Mouse (Mus musculus) cortical plate, adult 2 months (tissue): ENCODE measurements around the gene Wfdc6a. TPM values are rescaled to one million over a fixed set of nuclear protein-coding genes. Genes with fewer than 3 reads are reported as not detected.
"Not testable (repeated sequence)": the region's sequence is repeated elsewhere in the genome, so short reads cannot be mapped to it uniquely, and the experiment has no call there.

Source experiments
- H3K27ac ChIP-seq: fragments of 200-500 bp; 2 replicates; pipeline ENCODE4 v1.5.1; 2012; ENCODE audit warnings: low read length, control low read depth, inconsistent platforms; ENCODE audit not compliant: insufficient read depth
- H3K4me1 ChIP-seq: fragments of 200-500 bp; 2 replicates; pipeline ENCODE4 v1.6.1; 2011; ENCODE audit warnings: low read length; ENCODE audit not compliant: control insufficient read depth, insufficient read depth
- H3K4me3 ChIP-seq: fragments of 200-500 bp; 2 replicates; pipeline ENCODE4 v1.5.1; 2011; ENCODE audit warnings: mild to moderate bottlenecking, low read length, control low read depth; ENCODE audit not compliant: insufficient read depth
- CTCF ChIP-seq: fragments of 200-500 bp; IDR thresholded peaks from 2 replicates; pipeline ENCODE4 v1.5.1; 2011; ENCODE audit warnings: mild to moderate bottlenecking, control low read depth, low read length; ENCODE audit not compliant: insufficient read depth; ENCODE audit errors: extremely low read depth
- POLR2A ChIP-seq: fragments of 200-500 bp; IDR thresholded peaks from 2 replicates; pipeline ENCODE4 v1.6.1; 2011; ENCODE audit warnings: mild to moderate bottlenecking, low read length, control low read depth; ENCODE audit not compliant: insufficient read depth; ENCODE audit errors: extremely low read depth
- polyA plus RNA-seq: library from polyadenylated mRNA; depleted of rRNA; stranded (reverse); fragments of >200 nt; gene quantifications from 2 replicates; pipeline ENCODE4 v1.2.3, GENCODE M21; 2012

The Wfdc6a gene
- polyA plus RNA-seq, 1 experiment = not detected

DNA sequence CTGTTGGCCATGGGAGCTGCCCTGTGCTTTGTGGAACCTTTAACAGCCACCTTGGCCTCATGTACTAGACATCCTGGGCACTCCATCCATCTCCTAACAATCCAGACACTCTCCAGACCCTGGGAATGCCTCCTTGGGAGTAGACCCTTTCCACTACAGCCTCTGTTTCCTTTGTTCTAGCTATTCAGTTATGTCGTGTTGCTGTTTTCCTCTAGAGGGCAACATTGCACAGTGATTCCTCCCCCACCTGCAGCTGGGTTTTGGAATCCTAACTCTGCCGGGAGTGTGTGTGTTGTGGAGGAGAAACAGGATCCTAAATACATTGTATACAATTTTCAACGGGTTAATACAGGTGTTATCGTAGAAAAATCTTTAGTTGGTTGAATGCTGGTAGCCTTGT, 6.8 kb upstream of the Wfdc6a start:
- Histone ChIP-seq H3K4me3 (no peak overlapping the region), H3K27ac (no peak overlapping the region), H3K4me1 (no peaks in the 10 kb centered on the region)
- TF ChIP-seq CTCF (peak; percentile 95), POLR2A (no peak)

DNA sequence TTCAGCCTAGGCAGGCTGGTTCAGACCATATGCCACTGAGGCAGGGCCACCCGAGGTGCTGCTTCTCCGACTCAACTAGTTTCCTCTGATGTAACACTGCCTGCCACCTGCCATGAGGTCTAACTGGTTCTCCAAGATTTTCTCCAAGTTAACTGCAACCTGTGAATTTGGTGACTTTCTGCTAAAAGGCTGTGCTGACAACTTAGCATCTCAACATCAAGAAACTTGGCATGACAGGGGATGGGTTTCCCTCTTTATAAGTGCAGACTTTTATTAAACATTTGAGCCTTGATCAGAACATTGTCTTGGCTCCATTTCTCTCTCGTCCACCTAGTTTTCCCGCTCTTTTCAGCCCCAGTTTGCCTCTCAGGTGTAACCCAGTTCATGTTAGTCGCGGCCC, 11.9 kb downstream of the Wfdc6a start, which contains the start of gene Spint3:
Spint3 (minus strand) TSS at position 101 of the 400 bp plus-strand sequence.
- not testable (repeated sequence) for H3K27ac ChIP-seq, H3K4me3 ChIP-seq, H3K4me1 ChIP-seq

DNA sequence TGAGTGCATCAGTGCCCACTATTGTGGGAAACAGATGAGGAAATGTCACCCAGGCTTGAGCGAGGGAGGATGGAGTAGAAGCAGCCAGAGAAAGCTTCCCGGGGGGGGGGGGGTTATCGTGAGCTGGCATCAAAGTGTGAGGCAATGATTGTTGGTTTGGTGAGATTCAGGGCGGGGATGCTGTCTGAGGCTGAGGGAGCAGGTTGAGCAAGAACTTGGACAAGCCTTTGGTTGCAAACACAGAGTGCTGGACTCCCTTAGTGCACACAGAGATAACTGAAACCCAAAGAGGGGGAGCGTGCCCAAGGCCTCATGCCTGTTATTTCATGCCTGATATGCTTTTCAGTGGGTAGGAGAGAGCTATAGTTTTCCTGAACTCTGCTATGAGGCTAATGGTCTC, 17.8 kb downstream of the Wfdc6a start:
- no peaks in the 10 kb centered on the region for H3K4me1 ChIP-seq
- TF ChIP-seq CTCF = no peak
- TF ChIP-seq POLR2A = no peak
- no peak overlapping the region for H3K4me3 ChIP-seq
- H3K27ac ChIP-seq = no peak overlapping the region

DNA sequence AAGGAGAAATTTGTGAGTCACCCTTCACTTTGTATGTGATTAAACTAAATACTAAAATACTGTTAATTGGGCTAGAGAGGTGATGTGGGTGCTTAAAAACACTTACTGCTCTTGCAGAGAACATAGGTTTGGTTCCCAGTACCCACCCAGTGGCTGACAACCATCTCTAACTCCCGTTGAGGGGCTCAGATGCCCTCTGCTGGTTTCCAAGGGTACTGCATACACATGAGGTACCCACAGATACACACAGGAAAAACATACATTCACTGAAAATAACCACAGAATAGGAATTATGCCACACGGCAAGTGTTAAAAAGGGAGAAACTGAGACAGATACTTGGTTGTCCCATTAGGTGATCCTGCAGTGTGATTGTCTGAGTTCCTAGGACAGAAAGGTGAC, 18.2 kb downstream of the Wfdc6a start:
- Histone ChIP-seq H3K4me1 (no peaks in the 10 kb centered on the region), H3K4me3 (no peak overlapping the region), H3K27ac (no peak overlapping the region)
- TF ChIP-seq CTCF (no peak), POLR2A (no peak)

DNA sequence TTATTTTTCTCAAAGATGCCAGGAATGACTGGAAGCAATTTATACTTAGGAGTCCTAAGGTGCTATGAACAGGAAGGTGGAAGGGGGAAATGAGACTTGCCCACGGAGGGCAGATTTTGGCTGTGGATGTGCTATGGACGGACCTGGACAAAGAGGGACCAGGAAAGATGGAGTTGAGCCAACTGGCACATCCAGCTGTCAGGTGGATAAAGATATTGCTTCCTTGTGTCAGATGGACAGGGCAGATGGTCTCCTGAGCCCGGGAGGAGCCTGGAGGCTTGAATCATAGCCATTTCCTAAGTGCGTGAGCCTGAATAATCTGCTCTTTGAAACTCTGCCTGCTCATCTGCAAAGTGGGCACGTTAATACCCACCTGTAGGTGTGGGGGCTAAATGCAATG, 20.9 kb downstream of the Wfdc6a start:
- Histone ChIP-seq H3K27ac (no peak overlapping the region), H3K4me3 (no peak overlapping the region), H3K4me1 (no peaks in the 10 kb centered on the region)
- TF ChIP-seq CTCF = no peak
- TF ChIP-seq POLR2A = no peak

DNA sequence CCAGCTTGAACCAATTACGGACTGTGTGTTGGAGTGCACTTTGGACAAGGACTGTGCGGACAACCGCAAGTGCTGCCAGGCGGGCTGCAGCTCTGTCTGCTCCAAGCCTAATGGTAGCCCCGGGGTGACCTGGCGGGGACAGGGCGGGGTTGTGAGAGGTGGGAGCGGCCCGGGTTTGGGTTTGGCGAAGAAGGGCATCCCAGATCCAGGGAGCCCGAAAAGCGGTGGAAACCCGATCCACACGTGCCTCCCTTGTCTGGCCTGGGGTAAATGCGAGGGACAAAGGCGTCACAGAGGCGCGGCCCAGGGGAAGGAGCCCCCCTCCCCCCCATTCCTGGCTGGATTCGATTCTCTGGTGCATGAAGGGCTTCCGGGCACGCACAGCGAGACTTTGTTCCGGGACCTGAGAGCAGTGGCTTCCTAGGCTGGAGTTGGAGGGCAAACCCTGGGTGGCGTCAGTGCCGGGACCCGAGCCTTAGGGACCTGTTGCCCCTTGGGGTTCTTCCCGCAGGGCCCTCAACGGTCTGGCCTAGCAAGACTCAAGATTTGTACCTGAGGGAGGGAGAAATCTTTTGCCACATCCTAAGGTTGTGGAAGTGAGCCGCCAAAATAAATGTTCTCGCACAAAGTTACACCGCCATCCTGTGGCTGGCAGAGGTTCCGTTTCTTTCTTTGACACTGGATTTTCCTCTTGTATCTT, 21.8 kb downstream of the Wfdc6a start:
- H3K4me1 ChIP-seq = peaks cover 3% of the 10 kb centered on the region; the same call in 1 of the 2 replicates

DNA sequence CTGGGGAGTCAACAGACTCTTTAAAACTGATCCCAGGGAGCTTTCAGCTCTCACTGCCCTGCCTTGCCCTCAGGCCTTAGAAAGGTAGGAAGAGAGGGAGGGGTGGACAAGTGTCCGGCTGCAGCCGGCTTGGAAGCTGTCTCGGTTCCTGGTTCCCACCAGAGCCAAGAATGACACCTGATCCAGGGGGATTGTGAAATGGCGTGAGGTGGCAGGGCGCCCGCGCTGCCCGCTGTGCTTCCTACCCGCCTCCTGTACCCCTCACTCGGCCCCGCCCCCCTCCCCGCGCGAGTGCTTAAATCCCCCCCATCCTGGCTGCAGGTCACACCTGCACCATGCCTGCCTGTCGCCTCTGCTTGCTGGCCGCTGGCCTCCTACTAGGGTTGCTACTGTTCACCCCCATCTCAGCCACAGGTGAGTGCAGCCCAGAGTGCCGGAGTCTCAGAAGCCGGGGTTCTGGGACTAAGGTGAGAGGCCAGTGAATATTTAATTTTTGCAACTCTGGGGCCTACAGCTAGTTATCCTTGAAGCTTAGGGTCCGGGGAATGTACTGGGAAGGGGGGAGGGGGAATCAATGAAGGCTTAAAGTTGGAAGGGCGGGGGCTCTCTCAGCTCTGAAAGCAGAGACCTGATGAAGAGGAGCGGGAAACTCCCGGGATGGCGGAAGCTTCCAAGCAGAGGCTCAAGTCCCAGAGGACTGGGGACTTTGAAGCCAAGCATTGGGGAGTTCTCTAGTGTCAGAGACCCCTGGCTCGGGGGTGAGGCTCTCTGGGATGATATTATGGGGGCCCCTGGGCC, 22.7 kb downstream of the Wfdc6a start, which contains the start of gene Wfdc2:
Wfdc2 (plus strand) TSS at position 23 of the 798 bp plus-strand sequence.
- Histone ChIP-seq H3K27ac (no peak within 1 kb of the TSS), H3K4me3 (no peak within 1 kb of the TSS), H3K4me1 (peaks cover 7% of the 10 kb centered on the region)
- TF ChIP-seq POLR2A = no peak
- no peak for TF ChIP-seq CTCF

More for the DNA sequence above, 21.8 kb downstream of the Wfdc6a start:
- peak; percentile 70 for TF ChIP-seq CTCF
- no peak for TF ChIP-seq POLR2A
- H3K4me3 ChIP-seq = no peak overlapping the region
- no peak overlapping the region for H3K27ac ChIP-seq

DNA sequence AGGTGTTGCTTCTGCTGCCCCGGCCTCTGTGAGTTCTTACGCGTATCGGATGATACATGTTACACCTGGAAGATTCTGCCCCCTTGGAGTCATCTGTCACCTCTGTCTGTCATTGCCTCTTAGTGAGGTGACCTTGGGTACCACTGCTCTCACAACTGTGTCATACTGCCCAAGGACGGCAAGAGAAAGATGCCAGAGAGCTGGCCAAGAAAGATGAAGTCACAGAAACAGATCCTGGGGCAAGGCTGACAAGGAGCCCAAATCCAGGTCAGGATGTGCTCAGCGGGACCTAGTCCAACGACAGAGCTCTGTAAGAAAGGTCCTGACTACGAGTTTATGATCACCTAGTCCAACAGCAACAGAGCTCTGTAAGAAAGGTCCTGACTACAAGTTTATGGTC, 25.1 kb downstream of the Wfdc6a start:
- Histone ChIP-seq H3K4me1 (peaks cover 7% of the 10 kb centered on the region), H3K4me3 (no peak overlapping the region), H3K27ac (no peak overlapping the region)
- TF ChIP-seq POLR2A (no peak), CTCF (no peak)

DNA sequence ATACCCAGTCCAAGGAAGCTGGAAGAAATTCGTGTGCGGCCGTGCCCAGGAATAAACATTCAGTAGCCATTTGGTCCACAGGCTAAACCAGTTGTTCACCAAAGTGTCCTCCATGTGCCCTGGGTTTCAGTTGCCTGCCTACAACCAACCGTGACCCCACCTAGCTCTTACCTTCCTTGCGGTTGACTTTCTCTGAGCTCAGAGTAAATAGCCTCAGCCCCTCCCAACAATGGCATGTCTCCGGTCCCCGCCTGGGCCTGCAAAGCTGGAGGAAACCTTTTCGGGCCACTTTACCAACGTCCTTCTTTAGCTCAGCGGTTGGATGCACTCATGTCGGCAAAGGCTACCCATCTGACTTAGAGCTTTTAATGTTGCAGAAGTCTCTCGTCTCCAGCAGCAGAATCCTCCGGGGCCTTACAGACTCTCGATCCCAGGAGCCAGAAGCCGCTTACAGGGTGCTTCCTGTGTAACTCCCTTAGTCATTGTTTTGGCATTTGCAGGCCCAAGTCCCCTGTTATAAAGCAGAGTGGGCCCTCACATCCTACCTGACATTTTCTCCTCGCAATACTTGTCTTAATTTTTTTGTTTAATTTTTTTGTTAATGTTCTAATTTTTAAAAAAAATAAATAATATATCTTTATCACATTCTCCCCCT, 26.1 kb downstream of the Wfdc6a start:
- H3K4me3 ChIP-seq = no peak overlapping the region
- TF ChIP-seq CTCF = no peak
- H3K4me1 ChIP-seq = peaks cover 7% of the 10 kb centered on the region
- H3K27ac ChIP-seq = no peak overlapping the region

DNA sequence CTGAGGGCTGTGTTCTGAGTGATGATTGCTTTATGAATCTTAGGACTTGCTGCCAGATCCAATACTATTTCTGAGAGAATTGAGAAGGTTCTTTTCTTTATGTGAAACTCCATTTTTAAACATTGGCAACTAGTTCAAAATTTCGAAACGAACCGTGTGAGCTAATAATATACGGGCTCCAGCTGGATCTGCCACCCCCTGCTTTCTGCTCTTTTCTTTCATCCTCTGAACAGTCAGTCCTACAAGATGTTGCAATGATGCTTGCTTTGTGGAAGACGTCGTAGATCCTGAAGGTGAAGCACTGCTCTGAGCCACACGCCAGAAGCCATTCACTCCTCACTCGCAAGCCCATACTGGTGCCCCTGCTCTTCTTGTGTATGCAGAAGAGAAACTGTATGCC, 26.8 kb downstream of the Wfdc6a start:
- Histone ChIP-seq H3K27ac (no peak overlapping the region), H3K4me3 (no peak overlapping the region), H3K4me1 (peaks cover 7% of the 10 kb centered on the region)
- TF ChIP-seq CTCF = no peak
- TF ChIP-seq POLR2A = no peak
